Mouse (Mus musculus) skeletal muscle tissue, postnatal 0 days (tissue): ENCODE data around the gene Rffl. TPM values are rescaled to one million over a fixed set of nuclear protein-coding genes. Genes with fewer than 3 reads are reported as not detected.

ENCODE experiments used
- polyA plus RNA-seq: library from polyadenylated mRNA; unstranded; fragments of >200 nt; fragmentation: Nextera tagmentation; extraction: Ambion mirVana; gene quantifications from 2 replicates; pipeline ENCODE4 v1.2.1, GENCODE M21; 2015

Gene Rffl
- 3.3 and 4.0 TPM in 2 replicates for polyA plus RNA-seq

GRCm38 (mm10) chr11:82871031-82871446 lies at the start of gene Rffl:
Rffl (minus strand) TSS chr11:82871210.

GRCm38 (mm10) chr11:82910250-82910649 lies 39.2 kb upstream of the Rffl start, which contains the start of gene Unc45b:
Unc45b (plus strand) TSS chr11:82910550.

GRCm38 (mm10) chr11:82907651-82908607 lies 36.9 kb upstream of the Rffl start, which contains the start of gene Nle1:
Nle1 (minus strand) TSS chr11:82908411.

GRCm38 (mm10) chr11:82891936-82892335 lies 20.9 kb upstream of the Rffl start, which contains the start of gene Fndc8:
Fndc8 (plus strand) TSS chr11:82892124.

GRCm38 (mm10) chr11:82890342-82890762 lies 19.3 kb upstream of the Rffl start, which contains the start of gene Rad51d:
Rad51d (minus strand) TSS chr11:82890614.

GRCm38 (mm10) chr11:82780983-82781903 lies 89.8 kb downstream of the Rffl start, which contains the start of gene Lig3:
Lig3 (plus strand) TSS chr11:82781108.

GRCm38 (mm10) chr11:82763742-82764437 lies 107.1 kb downstream of the Rffl start, which contains the start of the genes Cct6b and Zfp830:
Cct6b (minus strand) TSS chr11:82764321.
Zfp830 (plus strand) TSS chr11:82764345.

Other genes with a start within 250 kb of the Rffl start
- 0.26 and 0.28 TPM in 2 replicates for gene Cct6b, start 106.9 kb downstream of the Rffl start, polyA plus RNA-seq
- gene Zfp830, start 106.9 kb downstream of the Rffl start, polyA plus RNA-seq, result 20.0 and 21.0 TPM in 2 replicates
- gene Lig3, start 90.1 kb downstream of the Rffl start, polyA plus RNA-seq, result 8.9 and 10.4 TPM in 2 replicates
- 8.1 and 9.9 TPM in 2 replicates for gene Rad51d, start 19.4 kb upstream of the Rffl start, polyA plus RNA-seq
- gene Fndc8, start 20.9 kb upstream of the Rffl start, polyA plus RNA-seq, result 0.42 and 0.44 TPM in 2 replicates
- 10.8 and 14.6 TPM in 2 replicates for gene Nle1, start 37.2 kb upstream of the Rffl start, polyA plus RNA-seq
- 105 and 118 TPM in 2 replicates for gene Unc45b, start 39.3 kb upstream of the Rffl start, polyA plus RNA-seq
- gene Slfn5, start 80.1 kb upstream of the Rffl start, polyA plus RNA-seq, result 7.9 and 10.0 TPM in 2 replicates
- 2.9 and 3.7 TPM in 2 replicates for gene Slfn9, start 120.6 kb upstream of the Rffl start, polyA plus RNA-seq
- 0.58 and 0.71 TPM in 2 replicates for gene Slfn8, start 149.6 kb upstream of the Rffl start, polyA plus RNA-seq
- 5.7 and 8.7 TPM in 2 replicates for gene Slfn2, start 193.9 kb upstream of the Rffl start, polyA plus RNA-seq
- gene Slfn1, start 245.6 kb upstream of the Rffl start, polyA plus RNA-seq, result 0.67 and 0.82 TPM in 2 replicates